Mouse (Mus musculus) liver, postnatal 0 days (tissue): ENCODE results near the gene Tceanc. TPM values are rescaled to one million over a fixed set of nuclear protein-coding genes. Genes with fewer than 3 reads are reported as not detected.

Experiments
- ATAC-seq: fragments of 200-750 bp; cut with Nextera tagmentation; 2 replicates; pipeline ENCODE4 v1.8.0; 2017; ENCODE audit warnings: mild to moderate bottlenecking, moderate library complexity
- DNase-seq: peaks from one replicate; pipeline ENCODE4 v3.0.0-alpha.2; 2016
- H3K27ac ChIP-seq: fragments of 300-500 bp; sonication (generic); 2 replicates; pipeline ENCODE4 v1.5.1; 2014; ENCODE audit warnings: antibody characterized with exemption, moderate library complexity, mild to moderate bottlenecking, low read depth
- H3K27me3 ChIP-seq: fragments of 300-500 bp; sonication (generic); 2 replicates; pipeline ENCODE4 v1.6.1; 2014; ENCODE audit warnings: low read length, control low read depth, mixed read lengths; ENCODE audit not compliant: insufficient read depth
- H3K36me3 ChIP-seq: fragments of 300-500 bp; sonication (generic); replicated peaks from 2 replicates; pipeline ENCODE4 v1.6.1; 2014; ENCODE audit warnings: mild to moderate bottlenecking, control low read depth, low read length, moderate library complexity, mixed read lengths; ENCODE audit not compliant: insufficient read depth
- H3K4me1 ChIP-seq: fragments of 300-500 bp; sonication (generic); 2 replicates; pipeline ENCODE4 v1.6.1; 2014; ENCODE audit warnings: antibody characterized with exemption, mild to moderate bottlenecking, control low read depth; ENCODE audit not compliant: insufficient read depth
- H3K4me2 ChIP-seq: fragments of 300-500 bp; sonication (generic); 2 replicates; pipeline ENCODE4 v1.6.1; 2014; ENCODE audit warnings: low read depth, mild to moderate bottlenecking, low read length, moderate library complexity, mixed read lengths
- H3K4me3 ChIP-seq: fragments of 300-500 bp; sonication (generic); 2 replicates; pipeline ENCODE4 v1.5.1; 2014; ENCODE audit warnings: low read depth, low read length
- H3K9ac ChIP-seq: fragments of 300-500 bp; sonication (generic); replicated peaks from 2 replicates; pipeline ENCODE4 v1.6.1; 2014; ENCODE audit warnings: mild to moderate bottlenecking, moderate library complexity
- H3K9me3 ChIP-seq: fragments of 300-500 bp; sonication (generic); 2 replicates; pipeline ENCODE4 v1.6.1; 2016; ENCODE audit warnings: mild to moderate bottlenecking, control low read depth, low read length, mixed read lengths
- CTCF ChIP-seq: sonication (generic); IDR thresholded peaks from 2 replicates; pipeline ENCODE4 v1.5.1; 2016; ENCODE audit warnings: antibody characterized with exemption, low read depth
- EP300 ChIP-seq: IDR thresholded peaks from 2 replicates; pipeline ENCODE4 v1.6.1; 2016; ENCODE audit warnings: antibody characterized with exemption, low read depth, mild to moderate bottlenecking
- WGBS: fragments of 180-500 bp; shearing (Covaris S2); extraction: QIAGEN DNeasy Blood & Tissue Kit; methylation state at CpG from one replicate; pipeline ENCODE4 v1.1.7; 2014; ENCODE audit not compliant: insufficient replicate concordance; 5-methylcytosine and 5-hydroxymethylcytosine counted together
- polyA plus RNA-seq: library from polyadenylated mRNA; unstranded; fragments of >200 nt; fragmentation: Nextera tagmentation; extraction: Ambion mirVana; gene quantifications from 2 replicates; pipeline ENCODE4 v1.2.1, GENCODE M21; 2015

Tceanc gene
- polyA plus RNA-seq, 1 experiment from 2014 or later: 2.1 TPM

DNA sequence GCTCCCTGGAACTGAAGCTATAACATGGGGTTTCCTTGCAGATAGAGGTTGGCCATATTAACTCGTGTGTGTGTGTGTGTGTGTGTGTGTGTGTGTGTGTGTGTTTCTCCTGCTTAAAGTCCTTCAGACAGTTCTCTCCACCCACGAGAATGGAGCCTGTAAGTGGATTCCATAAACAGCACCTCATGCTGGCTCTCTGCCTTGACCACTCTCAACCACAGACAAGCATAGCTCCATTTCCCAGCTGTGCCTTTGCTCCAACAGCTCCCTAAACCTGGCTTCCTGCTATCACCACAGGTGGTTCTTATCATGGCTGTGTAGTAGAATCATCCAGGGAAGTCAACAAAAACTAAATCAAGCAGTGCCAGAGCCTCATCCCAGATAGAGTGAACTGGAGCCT, 13.9 kb downstream of the Tceanc start:
- no peak for ATAC-seq
- TF ChIP-seq EP300 (no peak), CTCF (no peak)

DNA sequence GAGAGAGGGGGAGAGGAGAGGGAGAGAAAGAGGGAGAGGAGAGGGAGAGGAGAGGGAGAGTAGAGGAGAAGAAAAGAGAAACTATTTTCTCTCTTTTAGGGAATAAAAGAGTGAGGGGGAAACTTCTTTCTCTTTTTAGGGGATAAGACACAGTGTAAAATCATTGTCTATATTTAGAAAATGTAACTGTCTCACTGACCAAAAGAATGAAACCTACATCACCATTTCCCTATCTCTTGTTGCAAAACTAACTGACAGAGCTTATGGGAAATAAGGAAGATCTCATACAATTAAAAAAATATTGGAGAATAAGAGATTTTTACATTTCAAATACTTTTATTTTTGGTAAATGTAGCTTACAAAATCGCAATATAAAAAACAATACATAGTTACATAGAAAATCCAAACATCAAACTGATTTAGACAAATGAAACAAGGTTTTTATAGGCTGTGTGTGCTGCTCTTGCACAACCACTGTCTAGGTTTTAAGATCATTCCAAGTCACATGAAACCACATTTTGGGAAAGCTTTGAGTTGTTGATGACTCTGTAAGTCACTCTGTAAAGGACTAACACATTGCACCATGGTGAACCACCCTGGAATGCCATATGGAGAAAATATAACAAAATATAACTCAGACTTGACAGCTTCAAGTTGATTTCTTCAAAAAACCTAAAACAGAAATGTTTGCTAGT, 18.7 kb downstream of the Tceanc start:
- ATAC-seq: no peak
- Histone ChIP-seq H3K4me1 (no peaks in the 10 kb centered on the region), H3K9ac (no peak overlapping the region), H3K4me2 (no peak overlapping the region), H3K9me3 (no peaks in the 10 kb centered on the region), H3K27me3 (no peaks in the 10 kb centered on the region), H3K27ac (no peak overlapping the region), H3K36me3 (no peaks in the 10 kb centered on the region), H3K4me3 (no peak overlapping the region)
- WGBS: 60% methylated on average over 1 of the region's 1 CpGs
- DNase-seq: no peak
- TF ChIP-seq EP300 (no peak), CTCF (no peak)

More for the DNA sequence above, 13.9 kb downstream of the Tceanc start:
- Histone ChIP-seq H3K27ac (no peak overlapping the region), H3K4me2 (no peak overlapping the region), H3K9me3 (no peaks in the 10 kb centered on the region), H3K36me3 (no peaks in the 10 kb centered on the region), H3K4me3 (no peak overlapping the region), H3K27me3 (no peaks in the 10 kb centered on the region), H3K4me1 (no peaks in the 10 kb centered on the region), H3K9ac (no peak overlapping the region)
- DNase-seq: no peak
- 33% methylated on average over 2 of the region's 2 CpGs for WGBS

DNA sequence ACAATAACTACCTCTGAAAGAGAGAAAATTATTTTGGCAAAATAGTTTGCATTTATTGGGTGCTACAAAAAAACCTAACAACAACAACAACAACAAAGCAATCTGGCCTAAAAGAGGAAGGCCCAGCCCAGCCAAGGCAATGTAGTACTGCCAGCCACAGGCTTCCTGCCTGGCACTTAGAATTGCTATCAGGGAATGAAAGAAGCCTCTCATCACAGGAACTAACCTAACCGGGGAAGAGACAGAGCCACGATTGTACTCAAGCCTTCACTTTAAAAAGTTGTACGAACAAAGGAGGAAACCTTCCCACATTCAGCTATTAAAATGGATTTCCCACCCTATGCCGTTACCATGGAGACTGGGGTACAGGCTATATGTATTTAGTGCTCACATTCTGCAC, 20.6 kb downstream of the Tceanc start:
- no peak overlapping the region for H3K27ac ChIP-seq
- no peaks in the 10 kb centered on the region for H3K4me1 ChIP-seq
- ATAC-seq: no peak
- no peaks in the 10 kb centered on the region for H3K36me3 ChIP-seq
- no peaks in the 10 kb centered on the region for H3K9me3 ChIP-seq
- DNase-seq: no peak
- H3K27me3 ChIP-seq: no peaks in the 10 kb centered on the region
- no peak overlapping the region for H3K4me2 ChIP-seq
- no peak overlapping the region for H3K4me3 ChIP-seq
- H3K9ac ChIP-seq: no peak overlapping the region
- no peak for TF ChIP-seq EP300
- no peak for TF ChIP-seq CTCF
- WGBS: 62% methylated on average over 4 of the region's 4 CpGs

DNA sequence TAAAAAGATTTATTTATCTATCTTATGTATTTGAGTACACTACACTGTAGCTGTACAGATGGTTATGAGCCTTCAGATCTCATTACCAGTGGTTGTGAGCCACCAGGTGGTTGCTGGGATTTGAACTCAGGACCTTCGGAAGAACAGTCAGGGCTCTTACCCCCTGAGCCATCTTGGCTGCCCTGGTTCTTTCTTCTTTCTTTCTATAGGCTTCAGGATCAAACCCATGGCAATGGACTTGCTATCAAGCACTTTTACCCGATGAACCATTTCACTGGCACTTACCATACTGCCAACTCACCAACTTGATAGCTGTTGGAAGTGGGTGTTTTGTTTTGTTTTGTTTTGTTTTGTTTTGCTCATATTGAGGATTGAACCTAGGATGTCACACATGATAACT, 23.3 kb downstream of the Tceanc start:
- no peak for ATAC-seq
- Histone ChIP-seq H3K36me3 (no peaks in the 10 kb centered on the region), H3K4me2 (no peak overlapping the region), H3K27ac (no peak overlapping the region), H3K9me3 (no peaks in the 10 kb centered on the region), H3K4me1 (no peaks in the 10 kb centered on the region), H3K27me3 (no peaks in the 10 kb centered on the region), H3K4me3 (no peak overlapping the region), H3K9ac (no peak overlapping the region)
- DNase-seq: no peak
- no peak for TF ChIP-seq CTCF
- no peak for TF ChIP-seq EP300
- 90% methylated on average over 2 of the region's 2 CpGs for WGBS

DNA sequence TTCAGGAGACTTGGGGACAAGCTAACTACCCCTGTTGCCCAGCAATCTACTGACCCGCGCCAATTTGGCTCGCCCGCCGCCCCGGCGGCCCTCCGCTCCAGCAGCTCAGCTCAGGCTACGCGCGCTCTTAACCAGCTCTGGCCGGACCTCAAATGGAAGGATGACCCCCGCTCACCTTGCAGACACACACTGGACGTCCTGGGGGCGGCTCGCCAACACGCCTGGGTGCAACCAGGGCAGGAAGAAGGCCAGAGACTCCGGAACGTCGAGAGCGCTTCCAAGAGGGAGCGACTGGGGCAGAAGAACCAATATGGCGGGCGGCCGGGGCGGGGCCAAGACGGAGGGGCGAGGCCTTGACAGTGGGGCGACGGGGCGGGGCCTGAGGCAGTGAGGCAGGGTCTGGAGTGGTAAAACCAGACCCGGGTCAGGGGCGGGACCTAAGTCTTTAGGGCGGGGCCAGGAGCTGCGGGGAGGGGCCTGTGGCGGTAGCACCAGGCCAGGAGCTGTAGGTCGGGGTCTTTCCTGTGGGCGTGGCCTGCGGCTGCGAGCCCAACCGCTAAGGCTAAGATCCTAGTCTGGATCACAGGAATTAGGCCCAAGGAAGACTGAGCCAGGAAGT, 38.9 kb downstream of the Tceanc start, which contains the start of gene Rab9:
Gene Rab9 (minus strand): TSS at position 503 of the 619 bp plus-strand sequence.
- no peaks in the 10 kb centered on the region for H3K36me3 ChIP-seq
- no peaks in the 10 kb centered on the region for H3K9me3 ChIP-seq
- H3K9ac ChIP-seq: peak within 1 kb of the TSS; percentile 79
- H3K4me2 ChIP-seq: peak within 1 kb of the TSS; percentile 73
- H3K27me3 ChIP-seq: no peaks in the 10 kb centered on the region
- peak within 1 kb of the TSS; percentile 90 for H3K27ac ChIP-seq
- DNase-seq (peak; percentile 94), ATAC-seq (peak; percentile 92)
- peaks cover 5% of the 10 kb centered on the region for H3K4me1 ChIP-seq
- peak within 1 kb of the TSS; percentile 76 for H3K4me3 ChIP-seq
- TF ChIP-seq CTCF (no peak), EP300 (no peak)
- WGBS: 17% methylated on average over 38 of the region's 41 CpGs

DNA sequence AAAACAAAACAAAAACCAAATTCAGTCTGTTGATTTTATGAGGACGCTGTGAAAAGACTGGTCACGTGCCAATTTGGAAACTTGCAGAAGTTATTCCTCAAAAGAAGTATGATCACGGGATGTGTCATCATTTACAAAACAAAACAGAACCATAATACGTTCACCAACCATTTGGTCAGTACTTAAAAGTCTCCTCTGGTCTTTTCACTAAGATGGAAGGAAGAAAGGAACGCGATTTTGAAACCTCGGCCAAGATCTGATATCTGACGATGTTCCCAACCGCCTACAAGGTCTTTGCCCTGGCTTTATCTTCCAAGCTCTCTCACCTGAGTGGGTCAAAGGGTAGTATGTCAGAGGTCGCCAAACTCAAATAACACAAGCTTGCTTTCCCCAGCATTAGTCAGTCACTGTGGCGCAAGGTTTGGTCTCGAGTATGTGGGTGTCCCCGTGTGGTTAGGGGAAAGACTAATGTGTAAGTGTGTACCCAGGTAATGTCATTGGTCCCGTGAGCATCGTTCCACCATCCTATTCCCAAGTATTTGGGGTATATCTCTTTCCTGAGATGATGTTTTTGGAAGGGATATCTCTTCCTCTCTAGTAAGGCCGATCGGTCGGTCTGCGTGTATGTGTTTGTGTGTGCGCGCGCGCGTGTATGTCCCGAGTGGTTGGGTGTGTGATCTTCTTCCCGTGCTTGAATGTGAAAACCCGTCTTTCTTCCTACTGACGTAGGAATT, 39.6 kb downstream of the Tceanc start:
- peak; percentile 73 for ATAC-seq
- no peak for TF ChIP-seq EP300
- TF ChIP-seq CTCF: no peak

More for the DNA sequence above, 39.6 kb downstream of the Tceanc start:
- H3K9ac ChIP-seq: peak overlapping the region; percentile 79
- no peaks in the 10 kb centered on the region for H3K27me3 ChIP-seq
- H3K27ac ChIP-seq: peak overlapping the region; percentile 90
- peak; percentile 57 for DNase-seq
- H3K4me3 ChIP-seq: peak overlapping the region; percentile 76
- peak overlapping the region; percentile 73 for H3K4me2 ChIP-seq
- H3K9me3 ChIP-seq: no peaks in the 10 kb centered on the region
- no peaks in the 10 kb centered on the region for H3K36me3 ChIP-seq
- WGBS: 18% methylated on average over 28 of the region's 28 CpGs
- peaks cover 5% of the 10 kb centered on the region for H3K4me1 ChIP-seq
